Mouse (Mus musculus): ENCODE results near the gene Gm27029. TPM values are rescaled to one million over a fixed set of nuclear protein-coding genes. Genes with fewer than 3 reads are reported as not detected.
"Not testable (repeated sequence)": the region's sequence is repeated elsewhere in the genome, so short reads cannot be mapped to it uniquely, and the experiment has no call there.

The Gm27029 gene
- polyA plus RNA-seq, 1 experiment from 2014 or later = 3.1 TPM

DNA sequence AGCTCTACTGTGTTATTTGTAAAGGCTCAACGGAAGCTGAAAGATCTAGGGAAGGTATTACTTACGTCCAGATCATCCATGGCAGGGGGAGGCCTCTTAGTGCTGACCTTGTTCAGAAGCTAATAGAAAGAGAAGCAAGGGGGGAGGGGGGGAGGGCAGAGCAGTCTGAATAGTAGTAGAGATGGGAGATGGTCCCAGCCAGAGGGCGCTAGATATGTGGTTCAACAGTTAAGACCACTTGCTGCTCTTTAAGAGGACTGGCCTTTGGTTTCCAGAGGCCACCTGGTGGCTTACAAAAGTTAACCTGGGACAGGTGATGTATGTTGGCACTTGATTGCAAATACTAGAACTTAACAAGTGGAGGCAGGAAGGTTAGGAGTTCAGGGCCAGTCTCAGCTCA, 5.0 kb downstream of the Gm27029 start:
- H3K9me3 ChIP-seq (replicated peaks) = no peaks in the 10 kb centered on the region
- no peak overlapping the region for H3K4me2 ChIP-seq
- no peak overlapping the region for H3K27ac ChIP-seq (replicated peaks)
- H3K36me3 ChIP-seq (replicated peaks) = no peaks in the 10 kb centered on the region
- no peaks in the 10 kb centered on the region for H3K27me3 ChIP-seq
- no peak overlapping the region for H3K9ac ChIP-seq
- no peak overlapping the region for H3K4me3 ChIP-seq (replicated peaks)
- WGBS (ENCODE audit: insufficient replicate concordance) = 42% methylated on average over 3 of the region's 3 CpGs
- ATAC-seq (ENCODE audit: insufficient read depth) = no peak
- peaks cover 30% of the 10 kb centered on the region for H3K4me1 ChIP-seq (replicated peaks)

DNA sequence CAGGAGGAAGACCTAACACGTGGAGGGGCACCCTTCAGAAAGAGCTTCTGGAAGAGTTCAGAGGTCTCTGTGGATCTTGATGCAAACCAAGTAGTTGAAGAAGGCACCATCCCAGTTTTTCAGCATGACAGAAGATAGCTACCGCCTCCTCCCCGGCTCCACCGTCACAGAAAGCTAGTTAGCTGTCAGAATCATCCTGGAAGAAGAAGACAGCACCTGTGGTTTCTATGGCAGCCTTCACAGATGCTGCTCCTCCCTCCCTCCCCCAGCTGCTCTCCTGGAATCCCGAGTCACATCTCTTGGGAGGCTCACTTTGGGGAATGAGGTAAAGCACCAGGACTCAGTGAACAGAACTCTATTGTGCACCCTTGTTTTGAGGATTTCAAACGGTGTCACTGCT, 5.6 kb downstream of the Gm27029 start:
- WGBS (ENCODE audit: insufficient replicate concordance) = 63% methylated on average over 6 of the region's 6 CpGs

DNA sequence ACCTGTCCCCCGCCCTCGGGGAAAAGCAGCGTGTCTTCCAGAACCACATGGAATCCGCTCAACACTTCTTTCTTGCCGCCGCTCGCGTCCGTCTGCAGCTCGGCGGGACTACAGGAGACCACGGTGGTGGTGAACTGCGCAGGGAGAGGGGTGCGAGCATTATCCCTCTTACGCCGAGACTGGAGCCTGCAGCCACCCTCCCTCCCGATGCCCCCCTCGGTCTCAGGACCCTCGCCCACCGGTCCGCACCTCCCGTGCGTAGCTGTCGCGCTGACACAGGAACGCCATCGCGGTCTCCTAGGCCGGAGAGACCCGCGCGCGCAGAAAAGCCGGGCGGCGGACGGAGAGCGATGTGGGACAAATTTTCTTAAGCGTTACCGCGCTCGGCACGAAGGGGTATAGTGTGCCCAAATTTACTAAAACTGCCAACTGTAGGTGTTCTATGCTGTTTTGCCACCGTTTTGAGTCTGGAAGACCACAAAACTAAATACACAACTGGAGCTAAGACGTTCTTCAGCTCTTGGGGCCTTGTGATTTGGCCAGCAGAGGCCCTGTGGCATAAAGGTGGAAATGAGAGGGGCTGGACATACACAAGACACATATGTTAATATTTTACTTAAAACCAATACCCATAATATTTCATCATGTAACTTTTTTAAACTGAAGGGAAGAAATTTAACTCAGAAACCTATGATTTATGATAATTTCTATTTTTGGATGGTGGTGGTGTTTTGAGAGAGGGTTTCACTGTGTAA, 7.3 kb downstream of the Gm27029 start, which contains the start of gene Aarsd1:
Aarsd1 (minus strand) TSS at position 515 of the 755 bp plus-strand sequence.
- peak within 1 kb of the TSS; percentile 63 for H3K27ac ChIP-seq (replicated peaks)
- H3K9me3 ChIP-seq (replicated peaks) = no peaks in the 10 kb centered on the region
- peak; percentile 69 for ATAC-seq (ENCODE audit: insufficient read depth)
- H3K9ac ChIP-seq = peak within 1 kb of the TSS; percentile 79
- no peaks in the 10 kb centered on the region for H3K27me3 ChIP-seq
- peaks cover 16% of the 10 kb centered on the region for H3K36me3 ChIP-seq (replicated peaks)
- peak within 1 kb of the TSS; percentile 86 for H3K4me2 ChIP-seq
- H3K4me1 ChIP-seq (replicated peaks) = peaks cover 20% of the 10 kb centered on the region
- H3K4me3 ChIP-seq (replicated peaks) = peak within 1 kb of the TSS; percentile 83
- WGBS (ENCODE audit: insufficient replicate concordance) = under 1% methylated on average over 45 of the region's 45 CpGs

More for the DNA sequence above, 5.6 kb downstream of the Gm27029 start:
- Histone ChIP-seq H3K4me1 (replicated peaks) (peaks cover 24% of the 10 kb centered on the region), H3K36me3 (replicated peaks) (peaks cover 1% of the 10 kb centered on the region), H3K9ac (no peak overlapping the region), H3K4me2 (no peak overlapping the region), H3K27ac (replicated peaks) (no peak overlapping the region), H3K4me3 (replicated peaks) (no peak overlapping the region), H3K27me3 (no peaks in the 10 kb centered on the region), H3K9me3 (replicated peaks) (no peaks in the 10 kb centered on the region)
- no peak for ATAC-seq (ENCODE audit: insufficient read depth)

- H3K27me3 ChIP-seq = no peaks in the 10 kb centered on the region
- H3K4me1 ChIP-seq (replicated peaks) = peaks cover 20% of the 10 kb centered on the region
- peak overlapping the region; percentile 63 for H3K27ac ChIP-seq (replicated peaks)
- WGBS (ENCODE audit: insufficient replicate concordance) = under 1% methylated on average over 11 of the region's 11 CpGs
- peaks cover 23% of the 10 kb centered on the region for H3K36me3 ChIP-seq (replicated peaks)
- H3K9me3 ChIP-seq (replicated peaks) = no peaks in the 10 kb centered on the region
- ATAC-seq (ENCODE audit: insufficient read depth) = peak; percentile 36
- H3K4me3 ChIP-seq (replicated peaks) = peak overlapping the region; percentile 83
- peak overlapping the region; percentile 86 for H3K4me2 ChIP-seq
- H3K9ac ChIP-seq = peak overlapping the region; percentile 79
Measured at GRCm38 (mm10) chr11:101416433-101417100, 8.0 kb downstream of the Gm27029 start.

DNA sequence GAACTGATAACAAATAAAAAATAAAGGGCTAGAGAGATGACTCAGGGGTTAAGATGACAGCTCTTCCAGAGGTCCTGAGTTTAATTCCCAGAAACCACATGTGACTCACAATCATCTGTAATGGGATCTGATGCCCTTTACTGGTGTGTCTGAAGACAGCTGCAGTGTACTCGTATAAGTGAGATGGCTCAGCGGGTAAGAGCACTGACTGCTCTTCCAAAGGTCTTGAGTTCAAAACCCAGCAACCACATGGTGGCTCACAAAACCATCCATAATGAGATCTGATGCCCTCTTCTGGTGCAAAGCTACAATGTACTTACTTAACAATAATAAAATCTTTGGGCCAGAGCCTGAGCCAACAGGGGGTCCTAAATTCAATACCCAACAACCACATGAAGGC, 9.3 kb downstream of the Gm27029 start:
- Histone ChIP-seq H3K9ac (no peak overlapping the region), H3K4me2 (no peak overlapping the region), H3K27ac (replicated peaks) (no peak overlapping the region), H3K27me3 (no peaks in the 10 kb centered on the region), H3K9me3 (replicated peaks) (no peaks in the 10 kb centered on the region), H3K4me3 (replicated peaks) (no peak overlapping the region), H3K36me3 (replicated peaks) (peaks cover 35% of the 10 kb centered on the region), H3K4me1 (replicated peaks) (peaks cover 20% of the 10 kb centered on the region)
- WGBS (ENCODE audit: insufficient replicate concordance) = 83% methylated on average over 2 of the region's 2 CpGs
- ATAC-seq (ENCODE audit: insufficient read depth) = no peak

DNA sequence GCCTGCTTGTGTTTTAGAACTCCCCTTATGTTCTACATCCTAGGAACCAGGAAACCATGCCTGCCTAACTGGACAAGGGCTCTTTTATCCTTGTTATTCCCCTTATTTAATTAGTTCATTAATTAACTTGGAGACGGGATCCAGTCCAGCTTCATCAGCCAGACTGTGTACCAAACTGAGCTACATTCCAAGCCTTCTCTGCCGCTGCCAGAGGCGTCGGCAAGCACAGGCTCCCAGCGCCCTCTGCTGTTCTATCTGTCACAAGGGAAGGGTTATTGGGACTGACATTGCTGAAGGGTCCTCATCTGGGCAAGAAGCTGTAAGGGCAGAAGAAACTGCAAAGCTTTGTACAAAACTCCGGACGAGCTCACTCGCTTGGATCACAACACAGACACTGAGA, 29.5 kb downstream of the Gm27029 start:
- Histone ChIP-seq H3K4me1 (replicated peaks) (no peaks in the 10 kb centered on the region), H3K9me3 (replicated peaks) (no peaks in the 10 kb centered on the region), H3K36me3 (replicated peaks) (no peaks in the 10 kb centered on the region), H3K27me3 (no peaks in the 10 kb centered on the region), H3K9ac (no peak overlapping the region), H3K27ac (replicated peaks) (no peak overlapping the region), H3K4me2 (no peak overlapping the region), H3K4me3 (replicated peaks) (no peak overlapping the region)
- 4% methylated on average over 8 of the region's 8 CpGs for WGBS (ENCODE audit: insufficient replicate concordance)
- ATAC-seq (ENCODE audit: insufficient read depth) = no peak

GRCm38 (mm10) chr11:101381817-101382216, 42.8 kb downstream of the Gm27029 start:
- Histone ChIP-seq H3K4me3 (replicated peaks) (no peak overlapping the region), H3K27ac (replicated peaks) (no peak overlapping the region), H3K4me1 (replicated peaks) (no peaks in the 10 kb centered on the region), H3K9me3 (replicated peaks) (no peaks in the 10 kb centered on the region), H3K4me2 (no peak overlapping the region), H3K27me3 (peaks cover 11% of the 10 kb centered on the region), H3K9ac (no peak overlapping the region), H3K36me3 (replicated peaks) (no peaks in the 10 kb centered on the region)
- WGBS (ENCODE audit: insufficient replicate concordance) = 29% methylated on average over 4 of the region's 4 CpGs
- no peak for ATAC-seq (ENCODE audit: insufficient read depth)

DNA sequence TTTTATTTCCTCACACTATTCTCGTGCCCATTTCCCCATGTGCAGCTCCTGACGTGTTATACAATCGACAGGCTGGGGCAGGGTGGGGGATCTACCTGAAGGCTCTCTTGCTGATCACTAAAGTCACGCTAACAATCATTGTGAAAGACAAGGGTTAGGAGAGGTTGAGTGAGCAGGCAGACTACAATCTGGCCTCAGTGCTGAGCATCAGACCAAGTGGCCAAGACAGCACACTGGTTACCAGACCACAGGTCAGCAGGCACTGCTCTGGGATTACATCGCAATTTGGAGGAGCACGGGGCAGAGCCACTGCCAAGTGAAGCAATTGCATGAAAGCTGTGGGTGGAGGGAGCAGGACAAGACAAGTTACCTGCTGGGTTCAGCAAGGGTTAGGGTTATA, 45.7 kb downstream of the Gm27029 start:
- Histone ChIP-seq H3K27me3 (peaks cover 15% of the 10 kb centered on the region), H3K36me3 (replicated peaks) (no peaks in the 10 kb centered on the region), H3K9me3 (replicated peaks) (no peaks in the 10 kb centered on the region), H3K27ac (replicated peaks) (no peak overlapping the region), H3K4me2 (no peak overlapping the region), H3K4me1 (replicated peaks) (no peaks in the 10 kb centered on the region), H3K4me3 (replicated peaks) (no peak overlapping the region), H3K9ac (no peak overlapping the region)
- ATAC-seq (ENCODE audit: insufficient read depth) = no peak
- 56% methylated on average over 6 of the region's 6 CpGs for WGBS (ENCODE audit: insufficient replicate concordance)

DNA sequence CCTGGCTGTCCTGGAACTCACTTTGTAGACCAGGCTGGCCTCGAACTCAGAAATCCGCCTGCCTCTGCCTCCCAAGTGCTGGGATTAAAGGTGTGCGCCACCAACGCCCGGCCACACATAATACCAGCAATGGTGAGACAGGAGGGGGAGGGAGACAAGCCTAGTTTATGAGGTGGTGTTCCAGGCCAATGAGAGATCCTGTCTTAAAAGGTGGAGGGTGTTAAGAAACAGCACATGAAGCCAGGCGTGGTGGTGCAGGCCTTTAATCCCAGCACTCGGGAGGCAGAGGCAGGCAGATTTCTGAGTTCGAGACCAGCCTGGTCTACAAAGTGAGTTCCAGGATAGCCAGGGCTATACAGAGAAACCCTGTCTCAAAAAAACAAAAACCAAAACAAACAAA, 46.4 kb downstream of the Gm27029 start:
- H3K27me3 ChIP-seq = peaks cover 15% of the 10 kb centered on the region
- not testable (repeated sequence) for H3K4me1 ChIP-seq (replicated peaks); H3K36me3 ChIP-seq (replicated peaks); H3K9me3 ChIP-seq (replicated peaks); H3K4me3 ChIP-seq (replicated peaks); H3K27ac ChIP-seq (replicated peaks); ATAC-seq (ENCODE audit: insufficient read depth); H3K9ac ChIP-seq; H3K4me2 ChIP-seq
- WGBS (ENCODE audit: insufficient replicate concordance) = 68% methylated on average over 8 of the region's 8 CpGs

DNA sequence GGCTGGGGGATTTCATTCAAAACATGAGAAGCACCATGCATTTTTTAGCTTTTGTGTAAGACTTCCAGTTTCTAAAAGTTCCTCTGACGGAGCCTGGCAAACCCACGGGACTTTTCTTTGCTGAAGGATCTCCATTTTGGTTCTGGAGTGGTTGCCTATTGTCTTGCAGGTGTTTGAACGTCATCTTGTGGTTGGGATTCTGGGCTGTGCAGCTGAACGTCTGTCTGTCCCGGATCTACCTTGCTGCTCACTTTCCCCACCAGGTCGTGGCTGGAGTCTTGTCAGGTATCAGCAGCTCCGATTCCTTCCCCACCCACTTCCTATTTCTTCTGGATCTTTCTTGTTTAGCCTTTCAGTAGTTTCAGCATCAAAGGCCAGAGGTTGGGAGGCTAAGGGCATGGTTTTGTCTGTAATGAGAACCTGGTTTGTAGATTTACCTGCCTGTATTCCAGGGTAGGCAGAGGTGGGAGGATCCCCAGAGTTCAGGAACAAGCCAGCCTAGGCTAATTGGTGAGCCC, 50.1 kb downstream of the Gm27029 start:
- ATAC-seq (ENCODE audit: insufficient read depth) = no peak
- WGBS (ENCODE audit: insufficient replicate concordance) = 34% methylated on average over 7 of the region's 7 CpGs

GRCm38 (mm10) chr11:101370141-101370540, 54.5 kb downstream of the Gm27029 start:
- Histone ChIP-seq H3K4me1 (replicated peaks) (no peaks in the 10 kb centered on the region), H3K4me3 (replicated peaks) (no peak overlapping the region), H3K9me3 (replicated peaks) (no peaks in the 10 kb centered on the region), H3K4me2 (no peak overlapping the region), H3K27me3 (peaks cover 11% of the 10 kb centered on the region), H3K9ac (no peak overlapping the region), H3K36me3 (replicated peaks) (no peaks in the 10 kb centered on the region), H3K27ac (replicated peaks) (no peak overlapping the region)
- 50% methylated on average over 5 of the region's 5 CpGs for WGBS (ENCODE audit: insufficient replicate concordance)
- no peak for ATAC-seq (ENCODE audit: insufficient read depth)

More for the DNA sequence above, 50.1 kb downstream of the Gm27029 start:
- H3K9ac ChIP-seq = no peak overlapping the region
- H3K4me2 ChIP-seq = no peak overlapping the region
- H3K27ac ChIP-seq (replicated peaks) = no peak overlapping the region
- no peak overlapping the region for H3K4me3 ChIP-seq (replicated peaks)
- H3K27me3 ChIP-seq = peaks cover 18% of the 10 kb centered on the region
- H3K4me1 ChIP-seq (replicated peaks) = no peaks in the 10 kb centered on the region
- H3K36me3 ChIP-seq (replicated peaks) = no peaks in the 10 kb centered on the region
- no peaks in the 10 kb centered on the region for H3K9me3 ChIP-seq (replicated peaks)
